Mouse (Mus musculus) B cell, adult 2 months (primary cell): ENCODE measurements around the gene Ube2d1.

ENCODE experiments used
- DNase-seq, 2 experiments: peaks; one replicate each; pipeline ENCODE4 v3.0.0; 2022

The Ube2d1 gene

GRCm38 (mm10) chr10:71284511-71285125 is 444 bp downstream of the Ube2d1 start:
- DNase-seq: peak in 1 of 2 experiments; percentile 23

- no peak for DNase-seq
Observed at GRCm38 (mm10) chr10:71284131-71284510, 941 bp downstream of the Ube2d1 start.

GRCm38 (mm10) chr10:71273008-71273739 is 11.9 kb downstream of the Ube2d1 start:
- DNase-seq: no peak

GRCm38 (mm10) chr10:71267973-71268372 is 17.1 kb downstream of the Ube2d1 start:
- DNase-seq: no peak

- no peak for DNase-seq
Observed at GRCm38 (mm10) chr10:71267511-71267910, 17.6 kb downstream of the Ube2d1 start.

- no peak for DNase-seq
Observed at GRCm38 (mm10) chr10:71265067-71265466, 20.0 kb downstream of the Ube2d1 start.

- DNase-seq: no peak
Observed at GRCm38 (mm10) chr10:71261637-71262036, 23.4 kb downstream of the Ube2d1 start.

GRCm38 (mm10) chr10:71258943-71259342 is 26.1 kb downstream of the Ube2d1 start:
- DNase-seq: peak; percentile 34 to 47

GRCm38 (mm10) chr10:71258516-71258915 is 26.5 kb downstream of the Ube2d1 start:
- DNase-seq: peak; percentile 25 to 26

- no peak for DNase-seq
Observed at GRCm38 (mm10) chr10:71253147-71253546, 31.9 kb downstream of the Ube2d1 start.

GRCm38 (mm10) chr10:71252421-71252820 is 32.6 kb downstream of the Ube2d1 start:
- no peak for DNase-seq

- no peak for DNase-seq
Observed at GRCm38 (mm10) chr10:71251846-71252245, 33.2 kb downstream of the Ube2d1 start.

- DNase-seq: no peak
Observed at GRCm38 (mm10) chr10:71251256-71251655, 33.8 kb downstream of the Ube2d1 start.

- DNase-seq: no peak
Observed at GRCm38 (mm10) chr10:71250472-71250871, 34.6 kb downstream of the Ube2d1 start.

- DNase-seq: no peak
Observed at GRCm38 (mm10) chr10:71249086-71249880, 35.8 kb downstream of the Ube2d1 start.

GRCm38 (mm10) chr10:71246956-71247355 is 38.1 kb downstream of the Ube2d1 start:
- peak; percentile 68 to 74 for DNase-seq

- peak; percentile 57 to 69 for DNase-seq
Observed at GRCm38 (mm10) chr10:71239479-71240120, 45.5 kb downstream of the Ube2d1 start.

- DNase-seq: no peak
Observed at GRCm38 (mm10) chr10:71238240-71238554, 46.9 kb downstream of the Ube2d1 start, which contains the start of gene Tfam. TSS of gene Tfam (minus strand) at chr10:71238280.

- peak; percentile 98 for DNase-seq
Observed at GRCm38 (mm10) chr10:71237516-71238239, 47.4 kb downstream of the Ube2d1 start.

- no peak for DNase-seq
Observed at GRCm38 (mm10) chr10:71234071-71234470, 51.0 kb downstream of the Ube2d1 start.

GRCm38 (mm10) chr10:71225894-71226293 is 59.2 kb downstream of the Ube2d1 start:
- DNase-seq: peak; percentile 91 to 92

GRCm38 (mm10) chr10:71223101-71223500 is 62.0 kb downstream of the Ube2d1 start:
- DNase-seq: no peak

GRCm38 (mm10) chr10:71222639-71223038 is 62.4 kb downstream of the Ube2d1 start:
- no peak for DNase-seq
